Mouse (Mus musculus): Measurements from ENCODE around the gene Gsg1. TPM values are rescaled to one million over a fixed set of nuclear protein-coding genes. Genes with fewer than 3 reads are reported as not detected.

Gsg1 gene
- polyA plus RNA-seq, 1 experiment from 2014 or later, result 0.55 TPM

DNA sequence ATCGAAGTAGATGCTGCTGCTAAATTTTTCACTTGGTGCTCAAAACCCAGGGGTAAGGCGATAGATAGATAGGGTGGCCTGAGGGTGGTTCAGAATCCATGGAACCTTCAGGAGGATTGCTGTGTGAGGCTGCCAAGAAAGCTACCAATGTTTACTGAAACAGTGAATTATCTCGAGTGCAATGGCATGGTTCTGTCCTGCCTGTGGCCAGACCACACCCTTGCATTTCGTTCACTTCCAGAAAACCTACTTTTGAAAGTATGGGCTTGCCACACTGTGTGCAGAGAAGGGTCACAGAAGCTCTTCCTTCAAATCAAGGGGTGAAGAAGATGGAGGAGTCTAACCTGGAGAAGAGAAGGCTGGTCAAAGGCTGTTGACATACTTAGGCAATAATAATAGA is 48.3 kb downstream of the Gsg1 start:
- Histone ChIP-seq H3K27me3 (replicated peaks; ENCODE audit: control insufficient read depth, insufficient read depth, low read length) (no peaks in the 10 kb centered on the region), H3K9ac (ENCODE audit: low read length) (no peak overlapping the region), H3K27ac (ENCODE audit: low read depth, low read length) (no peak overlapping the region), H3K4me2 (ENCODE audit: low read length) (no peak overlapping the region), H3K9me3 (replicated peaks; ENCODE audit: control insufficient read depth, low read length) (no peaks in the 10 kb centered on the region), H3K4me3 (ENCODE audit: low read depth, low read length) (no peak overlapping the region), H3K4me1 (ENCODE audit: control insufficient read depth, insufficient read depth, low read length) (no peaks in the 10 kb centered on the region), H3K36me3 (ENCODE audit: control insufficient read depth, insufficient read depth, low read length) (0 out of 2 replicates have a peak, but pooled peaks cover 3% of the 10 kb centered on the region)
- 87% methylated on average over 4 of the region's 4 CpGs for WGBS
- ATAC-seq, result no peak
- no peak for DNase-seq (ENCODE audit: low spot score)

DNA sequence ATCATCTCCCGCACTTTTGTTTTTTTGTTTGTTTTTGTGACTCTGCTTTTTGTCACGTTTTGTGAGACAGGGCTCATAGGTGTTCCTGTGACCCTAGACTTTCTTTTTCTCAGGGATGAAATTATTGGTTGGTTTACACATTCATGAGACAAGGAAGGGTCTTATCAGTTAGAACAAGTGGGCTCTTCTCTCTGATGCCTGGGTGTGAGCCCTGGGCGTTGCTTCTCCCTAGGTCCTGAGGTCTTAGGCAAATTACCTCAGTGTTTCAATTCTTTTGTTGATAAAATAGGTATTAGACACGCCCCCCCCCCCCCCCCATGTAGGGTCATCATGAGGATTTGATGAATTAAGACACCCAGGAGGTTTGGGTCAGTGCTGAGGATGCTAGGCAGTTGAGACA is 49.3 kb downstream of the Gsg1 start:
- H3K27me3 ChIP-seq (replicated peaks; ENCODE audit: control insufficient read depth, insufficient read depth, low read length), result no peaks in the 10 kb centered on the region
- no peak for ATAC-seq
- H3K9ac ChIP-seq (ENCODE audit: low read length), result no peak overlapping the region
- no peak overlapping the region for H3K27ac ChIP-seq (ENCODE audit: low read depth, low read length)
- no peak overlapping the region for H3K4me2 ChIP-seq (ENCODE audit: low read length)
- WGBS, result 73% methylated on average over 4 of the region's 4 CpGs
- peaks cover 2% of the 10 kb centered on the region for H3K4me1 ChIP-seq (ENCODE audit: control insufficient read depth, insufficient read depth, low read length)
- H3K36me3 ChIP-seq (ENCODE audit: control insufficient read depth, insufficient read depth, low read length), result 0 out of 2 replicates have a peak, but pooled peaks cover 2% of the 10 kb centered on the region
- no peak overlapping the region for H3K4me3 ChIP-seq (ENCODE audit: low read depth, low read length)
- no peaks in the 10 kb centered on the region for H3K9me3 ChIP-seq (replicated peaks; ENCODE audit: control insufficient read depth, low read length)
- DNase-seq (ENCODE audit: low spot score), result no peak

DNA sequence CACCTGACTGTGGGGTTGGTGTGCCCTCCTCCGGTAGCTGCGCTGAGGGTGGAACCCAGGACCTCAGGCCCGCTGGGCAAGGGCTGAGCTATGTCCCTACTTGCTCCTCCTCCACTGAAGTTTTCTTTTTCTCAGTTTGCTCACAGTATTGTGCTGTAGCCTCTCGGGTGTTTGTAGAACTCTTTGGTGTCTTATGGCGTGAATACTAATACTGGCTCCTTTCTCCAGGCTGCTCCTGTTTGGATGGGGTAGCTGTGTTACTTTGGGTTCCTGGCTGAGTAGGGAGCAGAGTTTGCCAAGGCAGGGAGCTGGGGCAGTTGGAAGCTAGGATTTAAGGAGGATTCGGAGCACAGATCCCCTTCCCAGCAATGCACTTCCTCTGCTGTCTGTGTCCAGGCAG is 50.4 kb downstream of the Gsg1 start:
- no peak overlapping the region for H3K4me3 ChIP-seq (ENCODE audit: low read depth, low read length)
- peaks cover 12% of the 10 kb centered on the region for H3K4me1 ChIP-seq (ENCODE audit: control insufficient read depth, insufficient read depth, low read length)
- ATAC-seq (no peak), DNase-seq (ENCODE audit: low spot score) (no peak)
- no peak overlapping the region for H3K9ac ChIP-seq (ENCODE audit: low read length)
- H3K27me3 ChIP-seq (replicated peaks; ENCODE audit: control insufficient read depth, insufficient read depth, low read length), result no peaks in the 10 kb centered on the region
- H3K9me3 ChIP-seq (replicated peaks; ENCODE audit: control insufficient read depth, low read length), result no peaks in the 10 kb centered on the region
- no peak overlapping the region; the same call in 1 of the 2 replicates for H3K27ac ChIP-seq (ENCODE audit: low read depth, low read length)
- 57% methylated on average over 6 of the region's 6 CpGs for WGBS
- no peak overlapping the region for H3K4me2 ChIP-seq (ENCODE audit: low read length)
- no peaks in the 10 kb centered on the region for H3K36me3 ChIP-seq (ENCODE audit: control insufficient read depth, insufficient read depth, low read length)

DNA sequence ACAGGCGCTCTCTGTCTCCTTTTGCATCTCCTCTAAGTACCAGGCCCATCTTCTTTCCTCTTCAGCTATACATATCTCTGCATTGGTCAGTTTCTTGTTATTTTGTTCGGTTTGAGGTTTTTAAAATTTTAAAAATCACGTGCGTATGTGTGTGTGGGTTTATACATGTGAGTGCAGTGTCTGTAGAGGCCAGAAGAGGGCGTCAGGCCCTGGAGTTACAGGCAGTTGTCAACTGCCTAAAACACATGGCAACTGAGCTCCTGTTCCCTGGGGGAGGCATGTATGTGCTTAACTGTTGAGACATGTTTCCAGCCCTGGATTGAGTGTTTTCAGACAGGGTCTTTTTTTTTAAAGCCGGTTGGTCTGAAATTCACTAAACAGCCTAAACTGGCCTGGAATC is 51.5 kb downstream of the Gsg1 start:
- Histone ChIP-seq H3K27me3 (replicated peaks; ENCODE audit: control insufficient read depth, insufficient read depth, low read length) (no peaks in the 10 kb centered on the region), H3K36me3 (ENCODE audit: control insufficient read depth, insufficient read depth, low read length) (no peaks in the 10 kb centered on the region), H3K4me2 (ENCODE audit: low read length) (no peak overlapping the region), H3K4me1 (ENCODE audit: control insufficient read depth, insufficient read depth, low read length) (peaks cover 14% of the 10 kb centered on the region), H3K27ac (ENCODE audit: low read depth, low read length) (no peak overlapping the region), H3K9me3 (replicated peaks; ENCODE audit: control insufficient read depth, low read length) (no peaks in the 10 kb centered on the region), H3K4me3 (ENCODE audit: low read depth, low read length) (no peak overlapping the region), H3K9ac (ENCODE audit: low read length) (no peak overlapping the region)
- 93% methylated on average over 6 of the region's 6 CpGs for WGBS
- ATAC-seq (no peak), DNase-seq (ENCODE audit: low spot score) (no peak)

DNA sequence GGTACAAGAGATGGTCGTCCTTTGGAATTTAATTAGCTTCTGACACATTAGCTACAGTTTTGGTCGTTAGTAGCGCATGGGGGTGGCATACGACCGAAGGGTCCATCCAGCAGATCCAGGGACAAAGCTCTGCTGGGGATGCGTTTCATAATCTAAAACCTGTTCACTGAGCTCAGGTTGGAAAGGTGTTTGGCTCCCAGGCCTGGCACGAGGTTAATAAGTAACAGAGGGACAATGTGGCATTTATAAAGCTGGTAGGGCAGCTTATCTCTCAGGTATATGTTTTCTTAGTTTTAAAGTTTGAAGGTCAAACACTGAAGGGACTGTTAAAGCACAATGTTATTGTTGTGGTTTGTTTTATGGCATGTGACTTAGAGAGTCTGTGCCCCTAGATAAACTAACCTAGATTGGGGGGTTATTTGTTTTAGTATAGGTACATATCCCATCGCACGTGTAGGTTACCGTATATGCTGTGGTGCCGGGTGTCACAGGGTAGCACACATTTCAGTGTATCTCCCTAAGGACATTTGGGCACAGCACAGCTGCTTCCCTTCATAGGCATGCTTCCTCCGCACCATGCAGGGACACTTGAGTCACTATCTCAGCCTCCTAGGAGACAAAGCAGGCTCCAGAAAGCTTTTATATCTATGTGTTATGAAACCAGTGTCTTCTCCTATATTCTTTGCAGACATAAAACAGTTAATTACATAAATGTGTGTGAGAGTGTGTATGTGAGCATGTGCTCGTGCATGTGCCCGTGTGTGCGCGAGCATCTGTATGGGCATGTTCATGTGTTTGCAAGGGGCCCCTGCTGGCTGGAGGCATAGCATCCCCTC is 53.8 kb downstream of the Gsg1 start:
- Histone ChIP-seq H3K36me3 (ENCODE audit: control insufficient read depth, insufficient read depth, low read length) (no peaks in the 10 kb centered on the region), H3K9me3 (replicated peaks; ENCODE audit: control insufficient read depth, low read length) (no peaks in the 10 kb centered on the region), H3K4me2 (ENCODE audit: low read length) (no peak overlapping the region), H3K9ac (ENCODE audit: low read length) (no peak overlapping the region), H3K27ac (ENCODE audit: low read depth, low read length) (no peak overlapping the region), H3K27me3 (replicated peaks; ENCODE audit: control insufficient read depth, insufficient read depth, low read length) (no peaks in the 10 kb centered on the region), H3K4me3 (ENCODE audit: low read depth, low read length) (no peak overlapping the region), H3K4me1 (ENCODE audit: control insufficient read depth, insufficient read depth, low read length) (peaks cover 17% of the 10 kb centered on the region)
- DNase-seq (ENCODE audit: low spot score) (no peak), ATAC-seq (no peak)
- WGBS, result 77% methylated on average over 16 of the region's 16 CpGs

DNA sequence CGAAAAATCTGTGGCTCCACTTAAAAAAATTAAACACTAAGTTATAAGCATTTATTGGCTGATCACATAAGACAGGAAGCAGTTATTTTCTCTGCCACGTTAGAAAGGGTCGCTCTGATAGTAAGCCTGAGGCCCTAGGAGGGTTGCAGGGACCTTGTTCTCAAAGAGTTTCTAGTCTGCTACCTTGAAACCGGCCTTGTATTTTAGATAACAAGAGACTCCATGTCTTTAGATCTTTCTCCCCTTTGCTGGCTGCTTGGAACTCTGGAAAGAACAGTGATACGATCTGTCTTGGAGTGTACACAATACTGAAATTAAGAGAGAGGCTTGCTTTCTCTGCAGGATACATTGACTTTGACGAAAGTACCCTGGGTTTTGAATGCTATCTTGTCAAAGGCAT is 55.4 kb downstream of the Gsg1 start:
- no peak for ATAC-seq
- Histone ChIP-seq H3K27ac (ENCODE audit: low read depth, low read length) (no peak overlapping the region), H3K9ac (ENCODE audit: low read length) (peak overlapping the region; percentile 90)

DNA sequence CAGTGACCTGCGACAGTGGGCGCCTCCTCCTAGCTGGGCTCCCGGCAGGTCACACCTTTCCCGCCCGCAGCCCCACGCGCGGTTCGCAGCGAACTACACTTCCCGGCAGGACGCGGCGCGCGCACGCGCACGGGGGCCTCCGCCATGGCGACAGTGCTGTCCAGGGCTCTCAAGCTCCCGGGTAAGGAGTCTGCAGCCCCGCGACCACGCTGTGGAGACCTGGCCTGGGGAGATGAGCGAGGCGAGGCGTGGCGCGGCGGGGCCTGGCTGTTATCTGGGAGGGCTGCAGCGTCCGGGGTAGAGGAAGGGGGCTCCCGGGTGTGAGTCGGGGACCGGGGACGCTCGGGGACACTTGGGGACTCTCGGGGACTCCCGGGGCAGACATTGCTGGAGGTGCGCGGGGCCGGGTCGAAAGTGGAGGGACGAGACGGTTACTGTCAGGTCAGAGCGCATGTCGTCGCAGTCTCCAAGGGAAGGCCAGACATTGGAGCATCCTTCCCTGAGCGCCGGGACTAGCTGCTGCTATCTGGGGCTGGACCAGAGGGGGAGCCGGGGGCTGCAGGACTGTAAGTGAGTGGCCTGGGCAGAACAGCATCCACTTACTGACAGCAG is 56.1 kb downstream of the Gsg1 start, which contains the start of the genes Fam234b and Hebp1:
Gene Fam234b, plus strand, starts transcription at position 57 of the 612 bp plus-strand sequence.
Gene Hebp1, minus strand, starts transcription at position 102 of the 612 bp plus-strand sequence.
- ATAC-seq, result peak; percentile 94
- H3K9me3 ChIP-seq (replicated peaks; ENCODE audit: control insufficient read depth, low read length), result no peaks in the 10 kb centered on the region

More for the DNA sequence above, 55.4 kb downstream of the Gsg1 start:
- no peaks in the 10 kb centered on the region for H3K9me3 ChIP-seq (replicated peaks; ENCODE audit: control insufficient read depth, low read length)
- no peak for DNase-seq (ENCODE audit: low spot score)
- peak overlapping the region; percentile 88 for H3K4me2 ChIP-seq (ENCODE audit: low read length)
- H3K27me3 ChIP-seq (replicated peaks; ENCODE audit: control insufficient read depth, insufficient read depth, low read length), result no peaks in the 10 kb centered on the region
- no peaks in the 10 kb centered on the region for H3K36me3 ChIP-seq (ENCODE audit: control insufficient read depth, insufficient read depth, low read length)
- H3K4me3 ChIP-seq (ENCODE audit: low read depth, low read length), result peak overlapping the region; percentile 86
- H3K4me1 ChIP-seq (ENCODE audit: control insufficient read depth, insufficient read depth, low read length), result peaks cover 17% of the 10 kb centered on the region
- 33% methylated on average over 6 of the region's 6 CpGs for WGBS

DNA sequence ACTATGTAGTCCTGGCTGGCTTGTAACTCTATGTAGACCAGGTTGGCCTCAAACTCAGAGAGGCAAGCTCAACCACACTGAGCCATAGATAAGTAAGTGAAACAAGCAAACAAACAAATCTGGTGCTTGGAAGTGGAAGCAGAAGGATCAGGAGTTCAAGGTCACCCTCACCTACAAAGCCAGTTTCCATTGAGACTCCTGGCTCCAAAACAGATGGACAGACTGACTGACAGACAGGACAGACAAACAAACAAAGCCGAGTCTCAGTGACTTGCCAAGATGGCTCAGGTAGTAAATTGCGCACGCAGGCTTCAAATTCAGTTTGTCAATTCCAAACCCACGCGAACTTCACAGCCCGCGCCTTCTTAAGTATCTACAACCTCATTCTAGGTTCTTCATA is 56.7 kb downstream of the Gsg1 start:
- Histone ChIP-seq H3K27ac (ENCODE audit: low read depth, low read length) (no peak overlapping the region), H3K4me1 (ENCODE audit: control insufficient read depth, insufficient read depth, low read length) (peaks cover 17% of the 10 kb centered on the region), H3K27me3 (replicated peaks; ENCODE audit: control insufficient read depth, insufficient read depth, low read length) (no peaks in the 10 kb centered on the region), H3K4me3 (ENCODE audit: low read depth, low read length) (peak overlapping the region; percentile 86), H3K4me2 (ENCODE audit: low read length) (peak overlapping the region; percentile 88), H3K9ac (ENCODE audit: low read length) (peak overlapping the region; percentile 90), H3K36me3 (ENCODE audit: control insufficient read depth, insufficient read depth, low read length) (no peaks in the 10 kb centered on the region), H3K9me3 (replicated peaks; ENCODE audit: control insufficient read depth, low read length) (no peaks in the 10 kb centered on the region)
- ATAC-seq (no peak), DNase-seq (ENCODE audit: low spot score) (no peak)
- 20% methylated on average over 7 of the region's 7 CpGs for WGBS

More for the DNA sequence above, 56.1 kb downstream of the Gsg1 start, which contains the start of the genes Fam234b and Hebp1:
- DNase-seq (ENCODE audit: low spot score), result peak; percentile 84
- no peaks in the 10 kb centered on the region for H3K27me3 ChIP-seq (replicated peaks; ENCODE audit: control insufficient read depth, insufficient read depth, low read length)
- peak within 1 kb of the TSS; percentile 55; the same call in 1 of the 2 replicates for H3K27ac ChIP-seq (ENCODE audit: low read depth, low read length)
- peak within 1 kb of the TSS; percentile 86 for H3K4me3 ChIP-seq (ENCODE audit: low read depth, low read length)
- peak within 1 kb of the TSS; percentile 90 for H3K9ac ChIP-seq (ENCODE audit: low read length)
- no peaks in the 10 kb centered on the region for H3K36me3 ChIP-seq (ENCODE audit: control insufficient read depth, insufficient read depth, low read length)
- WGBS, result 1% methylated on average over 49 of the region's 52 CpGs
- peaks cover 17% of the 10 kb centered on the region for H3K4me1 ChIP-seq (ENCODE audit: control insufficient read depth, insufficient read depth, low read length)
- peak within 1 kb of the TSS; percentile 88 for H3K4me2 ChIP-seq (ENCODE audit: low read length)

DNA sequence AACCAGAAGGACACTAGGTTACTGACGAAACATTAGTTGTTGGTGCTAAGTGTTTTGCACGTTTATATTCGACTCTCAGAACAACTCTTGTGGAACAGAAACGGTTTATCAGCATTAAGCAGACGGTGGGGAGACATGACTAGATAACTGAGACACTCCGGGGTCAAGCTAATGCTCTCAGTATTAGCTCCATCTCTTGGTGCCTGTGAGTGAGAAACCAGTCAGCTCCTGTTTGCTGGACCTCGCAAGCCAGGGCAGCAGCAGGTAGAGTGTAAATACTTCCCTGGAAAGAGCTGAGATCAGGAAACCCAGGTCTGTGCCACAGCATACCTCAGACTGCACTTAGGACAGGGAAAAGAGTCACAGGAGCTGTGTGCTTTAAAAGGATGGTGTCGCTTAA is 57.4 kb downstream of the Gsg1 start:
- H3K27me3 ChIP-seq (replicated peaks; ENCODE audit: control insufficient read depth, insufficient read depth, low read length), result no peaks in the 10 kb centered on the region
- 90% methylated on average over 8 of the region's 8 CpGs for WGBS

More for the DNA sequence above, 57.4 kb downstream of the Gsg1 start:
- ATAC-seq (no peak), DNase-seq (ENCODE audit: low spot score) (no peak)
- no peak overlapping the region for H3K9ac ChIP-seq (ENCODE audit: low read length)
- no peaks in the 10 kb centered on the region for H3K9me3 ChIP-seq (replicated peaks; ENCODE audit: control insufficient read depth, low read length)
- no peak overlapping the region for H3K4me3 ChIP-seq (ENCODE audit: low read depth, low read length)
- H3K4me1 ChIP-seq (ENCODE audit: control insufficient read depth, insufficient read depth, low read length), result peaks cover 17% of the 10 kb centered on the region
- no peak overlapping the region for H3K27ac ChIP-seq (ENCODE audit: low read depth, low read length)
- H3K36me3 ChIP-seq (ENCODE audit: control insufficient read depth, insufficient read depth, low read length), result no peaks in the 10 kb centered on the region
- no peak overlapping the region for H3K4me2 ChIP-seq (ENCODE audit: low read length)
